Comparison of ENCODE assay signal across 15 mouse cellular contexts in genomic region chr10:25271756-25272155, GRCm38 (mm10). TPM values are rescaled to one million over a fixed set of nuclear protein-coding genes. Genes with fewer than 3 reads are reported as not detected.
DNase-seq lines count a peak whose midpoint lies in the region; ATAC-seq lines count a peak whose summit lies in the region.
"Had no signal": no experiment of that assay in that cellular context is flagged by ENCODE, and none has a peak within 500 bp of the region (broad histone marks: within the 10 kb centered on the region; RNA-seq: fewer than 3 reads in every experiment).

No protein-coding gene starts in this region.

- WGBS in heart, embryonic 15.5 days: 74% methylated on average over 2 of the region's 2 CpGs
- 62% methylated on average over 2 of the region's 2 CpGs for WGBS in intestine, embryonic 15.5 days
- WGBS in midbrain, embryonic 10.5 days: 87% methylated on average over 2 of the region's 2 CpGs

- intact Hi-C loops in heart, postnatal 25 days (cut with DNase I): no loop called here

- H3K36me3 ChIP-seq in heart, embryonic 15.5 days: no peaks in the 10 kb centered on the region
- no peaks in the 10 kb centered on the region for H3K36me3 ChIP-seq in intestine, embryonic 15.5 days
- H3K36me3 ChIP-seq in midbrain, embryonic 10.5 days: peaks cover 4% of the 10 kb centered on the region
- H3K36me3 ChIP-seq: forebrain, embryonic 12.5 days; midbrain, embryonic 15.5 days had no signal

- H3K4me1 ChIP-seq in heart, embryonic 15.5 days (replicated peaks): peaks cover 9% of the 10 kb centered on the region
- no peaks in the 10 kb centered on the region for H3K4me1 ChIP-seq in intestine, embryonic 15.5 days (replicated peaks)
- peaks cover 9% of the 10 kb centered on the region; the same call in 1 of the 2 replicates for H3K4me1 ChIP-seq in midbrain, embryonic 10.5 days
- H3K4me1 ChIP-seq: midbrain, embryonic 15.5 days had no signal

- peak overlapping the region; percentile 51; the same call in 1 of the 2 replicates for H3K27ac ChIP-seq in heart, embryonic 15.5 days
- H3K27ac ChIP-seq in intestine, embryonic 15.5 days: peak overlapping the region; percentile 18; the same call in 1 of the 2 replicates
- H3K27ac ChIP-seq in midbrain, embryonic 10.5 days (replicated peaks): no peak overlapping the region
- H3K27ac ChIP-seq: forebrain, embryonic 12.5 days; midbrain, embryonic 15.5 days had no signal

- H3K9me3 ChIP-seq in heart, embryonic 15.5 days (replicated peaks): no peaks in the 10 kb centered on the region
- H3K9me3 ChIP-seq in intestine, embryonic 15.5 days: no peaks in the 10 kb centered on the region
- no peaks in the 10 kb centered on the region for H3K9me3 ChIP-seq in midbrain, embryonic 10.5 days (replicated peaks)
- H3K9me3 ChIP-seq: forebrain, embryonic 12.5 days; midbrain, embryonic 15.5 days had no signal

- DNase-seq in heart, postnatal 25 days (ENCODE audit: low spot score): no peak
- DNase-seq in 3134 (ENCODE audit: extremely low read depth, insufficient read length, low spot score): peak; percentile 77
- DNase-seq in Muller cell, postnatal 12 days (ENCODE audit: inconsistent ontology term): peak; percentile 98
- DNase-seq in midbrain, embryonic 10.5 days (ENCODE audit: low spot score): no peak
- no peak for DNase-seq in layer of hippocampus, postnatal 36 days
- DNase-seq: gastrocnemius, postnatal 36 days; heart, postnatal 14 days; kidney, adult 11 months; layer of hippocampus, adult 9-11 months; lung, postnatal 10 days; thymus, postnatal 4 days had no signal

- no peak overlapping the region for H3K4me3 ChIP-seq in heart, embryonic 15.5 days
- H3K4me3 ChIP-seq in intestine, embryonic 15.5 days (replicated peaks): no peak overlapping the region
- no peak overlapping the region for H3K4me3 ChIP-seq in midbrain, embryonic 10.5 days
- H3K4me3 ChIP-seq: forebrain, embryonic 12.5 days; midbrain, embryonic 15.5 days had no signal

- H3K27me3 ChIP-seq in heart, embryonic 15.5 days: no peaks in the 10 kb centered on the region
- no peaks in the 10 kb centered on the region for H3K27me3 ChIP-seq in intestine, embryonic 15.5 days (replicated peaks)
- no peaks in the 10 kb centered on the region for H3K27me3 ChIP-seq in midbrain, embryonic 10.5 days (ENCODE audit: low read depth, poor library complexity, severe bottlenecking)
- H3K27me3 ChIP-seq: forebrain, embryonic 12.5 days; midbrain, embryonic 15.5 days had no signal

- no peak overlapping the region for H3K9ac ChIP-seq in heart, embryonic 15.5 days
- H3K9ac ChIP-seq in intestine, embryonic 15.5 days: no peak overlapping the region
- H3K9ac ChIP-seq: forebrain, embryonic 12.5 days; midbrain, embryonic 15.5 days had no signal

- no peak overlapping the region for H3K4me2 ChIP-seq in heart, embryonic 15.5 days
- H3K4me2 ChIP-seq in intestine, embryonic 15.5 days (replicated peaks): no peak overlapping the region
- H3K4me2 ChIP-seq: forebrain, embryonic 12.5 days; midbrain, embryonic 15.5 days had no signal

- ATAC-seq in heart, embryonic 15.5 days (replicated peaks; ENCODE audit: insufficient number of reproducible peaks, insufficient read depth, low FRiP score, low read depth): no peak
- ATAC-seq in intestine, embryonic 15.5 days: no peak
- ATAC-seq: midbrain, embryonic 15.5 days had no signal

RNA-seq across cellular contexts. Expression of gene Akap7, which starts 35.9 kb away (rescaled TPM):
- polyA plus RNA-seq in heart, embryonic 15.5 days (2015; fragmentation: Nextera tagmentation; extraction: Ambion mirVana): 22.2 and 29.9 TPM in 2 replicates
- total RNA-seq in heart, postnatal 25 days (2021): 10 to 100 TPM; 52.6 to 58.2 TPM
- polyA plus RNA-seq in intestine, embryonic 15.5 days (2015; fragmentation: Nextera tagmentation; extraction: Ambion mirVana): 41.9 and 45.6 TPM in 2 replicates
- polyA plus RNA-seq in midbrain, embryonic 10.5 days (2016; fragmentation: Nextera tagmentation; extraction: Ambion mirVana): 17.2 and 17.5 TPM in 2 replicates
- total RNA-seq in layer of hippocampus, postnatal 36 days (2021): 10 to 100 TPM; 53.2 to 53.5 TPM

Comparison
In these comparisons a context has a peak if more than half of its experiments do, and no peak if none do; other contexts are left out.
1. DNase-seq: peak in 3134 (single experiment) and Muller cell, postnatal 12 days (single experiment); none in heart, postnatal 25 days (single experiment), midbrain, embryonic 10.5 days (single experiment) and layer of hippocampus, postnatal 36 days (0 of 2).